Mouse (Mus musculus) liver, postnatal 0 days (tissue): ENCODE results near the gene Vps13a. TPM values are rescaled to one million over a fixed set of nuclear protein-coding genes. Genes with fewer than 3 reads are reported as not detected.
"Not testable (repeated sequence)": the region's sequence is repeated elsewhere in the genome, so short reads cannot be mapped to it uniquely, and the experiment has no call there.

ENCODE experiments used
- ATAC-seq: fragments of 200-750 bp; cut with Nextera tagmentation; 2 replicates; pipeline ENCODE4 v1.8.0; 2017; ENCODE audit warnings: mild to moderate bottlenecking, moderate library complexity
- DNase-seq: peaks from one replicate; pipeline ENCODE4 v3.0.0-alpha.2; 2016
- H3K27ac ChIP-seq: fragments of 300-500 bp; sonication (generic); 2 replicates; pipeline ENCODE4 v1.5.1; 2014; ENCODE audit warnings: antibody characterized with exemption, moderate library complexity, mild to moderate bottlenecking, low read depth
- H3K27me3 ChIP-seq: fragments of 300-500 bp; sonication (generic); 2 replicates; pipeline ENCODE4 v1.6.1; 2014; ENCODE audit warnings: low read length, control low read depth, mixed read lengths; ENCODE audit not compliant: insufficient read depth
- H3K36me3 ChIP-seq: fragments of 300-500 bp; sonication (generic); replicated peaks from 2 replicates; pipeline ENCODE4 v1.6.1; 2014; ENCODE audit warnings: mild to moderate bottlenecking, control low read depth, low read length, moderate library complexity, mixed read lengths; ENCODE audit not compliant: insufficient read depth
- H3K4me1 ChIP-seq: fragments of 300-500 bp; sonication (generic); 2 replicates; pipeline ENCODE4 v1.6.1; 2014; ENCODE audit warnings: antibody characterized with exemption, mild to moderate bottlenecking, control low read depth; ENCODE audit not compliant: insufficient read depth
- H3K4me2 ChIP-seq: fragments of 300-500 bp; sonication (generic); 2 replicates; pipeline ENCODE4 v1.6.1; 2014; ENCODE audit warnings: low read depth, mild to moderate bottlenecking, low read length, moderate library complexity, mixed read lengths
- H3K4me3 ChIP-seq: fragments of 300-500 bp; sonication (generic); 2 replicates; pipeline ENCODE4 v1.5.1; 2014; ENCODE audit warnings: low read depth, low read length
- H3K9ac ChIP-seq: fragments of 300-500 bp; sonication (generic); replicated peaks from 2 replicates; pipeline ENCODE4 v1.6.1; 2014; ENCODE audit warnings: mild to moderate bottlenecking, moderate library complexity
- H3K9me3 ChIP-seq: fragments of 300-500 bp; sonication (generic); 2 replicates; pipeline ENCODE4 v1.6.1; 2016; ENCODE audit warnings: mild to moderate bottlenecking, control low read depth, low read length, mixed read lengths
- CTCF ChIP-seq: sonication (generic); IDR thresholded peaks from 2 replicates; pipeline ENCODE4 v1.5.1; 2016; ENCODE audit warnings: antibody characterized with exemption, low read depth
- EP300 ChIP-seq: IDR thresholded peaks from 2 replicates; pipeline ENCODE4 v1.6.1; 2016; ENCODE audit warnings: antibody characterized with exemption, low read depth, mild to moderate bottlenecking
- WGBS: fragments of 180-500 bp; shearing (Covaris S2); extraction: QIAGEN DNeasy Blood & Tissue Kit; methylation state at CpG from one replicate; pipeline ENCODE4 v1.1.7; 2014; ENCODE audit not compliant: insufficient replicate concordance; 5-methylcytosine and 5-hydroxymethylcytosine counted together
- polyA plus RNA-seq: library from polyadenylated mRNA; unstranded; fragments of >200 nt; fragmentation: Nextera tagmentation; extraction: Ambion mirVana; gene quantifications from 2 replicates; pipeline ENCODE4 v1.2.1, GENCODE M21; 2015

The Vps13a gene
- polyA plus RNA-seq, 1 experiment from 2014 or later: 6.2 TPM

- H3K27ac ChIP-seq: no peak overlapping the region
- no peak for ATAC-seq
Measured at GRCm38 (mm10) chr19:16777901-16778300, 2.8 kb downstream of the Vps13a start.

GRCm38 (mm10) chr19:16777391-16777790, 3.3 kb downstream of the Vps13a start:
- not testable (repeated sequence) for H3K36me3 ChIP-seq, H3K4me2 ChIP-seq, ATAC-seq, H3K27ac ChIP-seq, H3K9me3 ChIP-seq, DNase-seq, H3K27me3 ChIP-seq, H3K9ac ChIP-seq, H3K4me3 ChIP-seq
- peaks cover 17% of the 10 kb centered on the region for H3K4me1 ChIP-seq

More at GRCm38 (mm10) chr19:16777901-16778300, 2.8 kb downstream of the Vps13a start:
- TF ChIP-seq EP300 (no peak), CTCF (no peak)
- Histone ChIP-seq H3K27me3 (no peaks in the 10 kb centered on the region), H3K9me3 (no peaks in the 10 kb centered on the region), H3K4me2 (peak overlapping the region; percentile 55), H3K4me1 (peaks cover 17% of the 10 kb centered on the region), H3K4me3 (no peak overlapping the region), H3K9ac (no peak overlapping the region; the same call in 1 of the 2 replicates), H3K36me3 (no peaks in the 10 kb centered on the region)
- no peak for DNase-seq
- 60% methylated on average over 3 of the region's 3 CpGs for WGBS

GRCm38 (mm10) chr19:16773237-16774016, 7.3 kb downstream of the Vps13a start:
- DNase-seq (no peak), ATAC-seq (no peak)
- no peaks in the 10 kb centered on the region for H3K36me3 ChIP-seq
- H3K4me1 ChIP-seq: peaks cover 6% of the 10 kb centered on the region
- no peaks in the 10 kb centered on the region for H3K9me3 ChIP-seq
- no peak overlapping the region for H3K4me3 ChIP-seq
- 50% methylated on average over 11 of the region's 11 CpGs for WGBS
- H3K4me2 ChIP-seq: peak overlapping the region; percentile 36; the same call in 1 of the 2 replicates
- TF ChIP-seq EP300 (no peak), CTCF (peak; percentile 38)
- no peak overlapping the region for H3K9ac ChIP-seq
- no peaks in the 10 kb centered on the region for H3K27me3 ChIP-seq
- no peak overlapping the region for H3K27ac ChIP-seq

- no peak overlapping the region for H3K27ac ChIP-seq
- H3K9ac ChIP-seq: no peak overlapping the region
- H3K4me3 ChIP-seq: no peak overlapping the region
- 29% methylated on average over 2 of the region's 2 CpGs for WGBS
- H3K4me1 ChIP-seq: no peaks in the 10 kb centered on the region
- no peak for DNase-seq
- ATAC-seq: no peak
- H3K9me3 ChIP-seq: no peaks in the 10 kb centered on the region
- H3K36me3 ChIP-seq: no peaks in the 10 kb centered on the region
- no peak overlapping the region for H3K4me2 ChIP-seq
- TF ChIP-seq CTCF: no peak
- TF ChIP-seq EP300: no peak
- no peaks in the 10 kb centered on the region for H3K27me3 ChIP-seq
Measured at GRCm38 (mm10) chr19:16767407-16767806, 13.3 kb downstream of the Vps13a start.

- not testable (repeated sequence) for H3K9me3 ChIP-seq, H3K9ac ChIP-seq, H3K4me2 ChIP-seq, H3K27me3 ChIP-seq, H3K4me1 ChIP-seq, H3K4me3 ChIP-seq, DNase-seq, ATAC-seq, H3K27ac ChIP-seq, H3K36me3 ChIP-seq
- WGBS: 63% methylated on average over 9 of the region's 9 CpGs
Measured at GRCm38 (mm10) chr19:16757439-16757838, 23.3 kb downstream of the Vps13a start.

GRCm38 (mm10) chr19:16755854-16756253, 24.9 kb downstream of the Vps13a start:
- DNase-seq (no peak), ATAC-seq (no peak)
- Histone ChIP-seq H3K9me3 (no peaks in the 10 kb centered on the region), H3K4me3 (no peak overlapping the region), H3K27me3 (no peaks in the 10 kb centered on the region), H3K36me3 (peaks cover 16% of the 10 kb centered on the region; the same call in 1 of the 2 replicates), H3K9ac (no peak overlapping the region), H3K4me1 (no peaks in the 10 kb centered on the region), H3K27ac (no peak overlapping the region), H3K4me2 (no peak overlapping the region)
- TF ChIP-seq CTCF (0 out of 2 replicates have a peak, but pooled peaks have one; percentile 11), EP300 (no peak)

GRCm38 (mm10) chr19:16755226-16755625, 25.5 kb downstream of the Vps13a start:
- H3K4me2 ChIP-seq: no peak overlapping the region
- ATAC-seq: no peak
- H3K27ac ChIP-seq: no peak overlapping the region
- WGBS: 91% methylated on average over 7 of the region's 7 CpGs
- no peaks in the 10 kb centered on the region for H3K27me3 ChIP-seq
- H3K4me1 ChIP-seq: no peaks in the 10 kb centered on the region
- no peaks in the 10 kb centered on the region for H3K9me3 ChIP-seq
- DNase-seq: no peak
- H3K4me3 ChIP-seq: no peak overlapping the region
- H3K36me3 ChIP-seq: peaks cover 17% of the 10 kb centered on the region; the same call in 1 of the 2 replicates
- TF ChIP-seq CTCF: no peak
- TF ChIP-seq EP300: no peak
- H3K9ac ChIP-seq: no peak overlapping the region
